Mouse (Mus musculus): ENCODE measurements around the gene Pacsin2. TPM values are rescaled to one million over a fixed set of nuclear protein-coding genes. Genes with fewer than 3 reads are reported as not detected.
"Not testable (repeated sequence)": the region's sequence is repeated elsewhere in the genome, so short reads cannot be mapped to it uniquely, and the experiment has no call there.

The Pacsin2 gene
- polyA plus RNA-seq, 1 experiment from 2014 or later, result 61.0 TPM

DNA sequence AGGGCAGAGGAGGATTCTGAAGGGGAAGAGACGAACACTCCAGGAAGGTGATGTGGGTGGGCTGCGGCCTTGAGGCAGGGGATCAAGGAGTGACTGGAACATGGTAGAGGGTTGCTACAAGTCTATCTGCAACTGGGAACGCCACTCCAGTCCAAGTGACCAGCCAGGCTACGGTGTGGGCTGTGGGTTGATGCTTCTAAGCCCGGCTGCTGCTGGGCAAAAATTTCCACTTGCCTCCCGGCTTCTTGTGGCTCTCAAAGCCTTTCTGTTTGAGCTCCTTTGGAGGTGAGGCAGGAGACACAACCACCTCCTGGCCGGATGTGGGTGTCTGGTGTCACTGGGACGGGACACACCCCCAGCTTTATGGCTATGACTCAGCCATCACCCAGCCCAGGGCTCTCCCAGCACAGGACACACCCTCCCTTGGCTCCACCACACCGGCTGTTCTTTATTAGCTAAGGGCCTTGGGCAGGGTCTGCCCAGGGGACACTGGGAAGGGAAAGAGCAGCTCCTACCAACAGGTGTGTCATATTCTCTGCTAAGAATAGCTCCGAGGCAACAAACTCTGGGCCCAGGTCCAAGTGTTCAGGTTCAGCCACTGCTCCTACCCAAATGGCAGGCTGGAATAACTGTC is 9.5 kb upstream of the Pacsin2 start:
- Histone ChIP-seq H3K36me3 (no peaks in the 10 kb centered on the region), H3K27me3 (ENCODE audit: low read depth, poor library complexity, severe bottlenecking) (no peaks in the 10 kb centered on the region), H3K9me3 (replicated peaks) (no peaks in the 10 kb centered on the region), H3K27ac (peak overlapping the region; percentile 38; the same call in 1 of the 2 replicates), H3K4me3 (no peak overlapping the region), H3K4me1 (peaks cover 27% of the 10 kb centered on the region)
- peak; percentile 57 for DNase-seq (ENCODE audit: low spot score)
- 43% methylated on average over 10 of the region's 10 CpGs for WGBS

DNA sequence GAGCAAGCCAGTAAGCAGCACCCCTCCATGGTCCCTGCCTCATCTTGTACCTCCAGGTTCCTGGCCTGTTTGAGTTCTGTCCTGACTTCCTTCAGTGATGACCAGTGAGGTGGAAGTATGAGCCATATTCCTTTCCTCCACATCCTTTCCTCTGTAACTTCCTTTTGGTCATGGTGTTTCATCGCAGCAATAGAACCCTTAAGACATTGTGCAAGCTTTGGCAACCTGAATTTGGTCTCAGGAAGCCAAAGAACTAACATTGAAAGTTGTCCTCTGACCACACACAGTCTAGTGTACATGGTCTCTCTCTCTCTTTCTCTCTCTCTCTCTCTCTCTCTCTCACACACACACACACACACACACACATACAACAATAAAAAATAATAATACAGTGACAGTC is 8.8 kb upstream of the Pacsin2 start:
- Histone ChIP-seq H3K4me1 (peaks cover 22% of the 10 kb centered on the region), H3K4me3 (no peak overlapping the region), H3K36me3 (no peaks in the 10 kb centered on the region), H3K9me3 (replicated peaks) (no peaks in the 10 kb centered on the region), H3K27me3 (ENCODE audit: low read depth, poor library complexity, severe bottlenecking) (no peaks in the 10 kb centered on the region), H3K27ac (no peak overlapping the region)
- WGBS, result 94% methylated on average over 1 of the region's 1 CpGs
- DNase-seq (ENCODE audit: low spot score), result no peak

DNA sequence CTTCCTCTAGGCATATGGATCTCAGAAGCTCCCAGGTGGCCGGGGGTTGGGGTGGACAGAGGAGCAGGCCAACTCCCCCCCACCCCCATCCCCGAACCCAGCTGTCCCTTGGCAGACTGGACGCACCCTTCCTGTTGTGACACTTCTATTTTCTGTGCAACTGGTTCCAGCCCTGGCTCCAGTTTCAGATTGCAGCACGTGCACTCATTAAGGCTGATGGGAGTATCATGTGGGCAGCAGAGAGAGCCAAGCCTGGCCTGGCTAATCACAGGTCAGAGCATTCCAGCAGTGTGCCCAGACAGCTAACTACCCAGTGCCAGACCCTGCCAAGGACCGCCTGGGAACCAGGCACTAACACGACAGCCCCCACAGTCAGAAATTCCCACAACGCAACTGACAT is 7.1 kb upstream of the Pacsin2 start:
- Histone ChIP-seq H3K27me3 (ENCODE audit: low read depth, poor library complexity, severe bottlenecking) (no peaks in the 10 kb centered on the region), H3K4me3 (no peak overlapping the region), H3K27ac (no peak overlapping the region), H3K4me1 (peaks cover 22% of the 10 kb centered on the region), H3K9me3 (replicated peaks) (no peaks in the 10 kb centered on the region), H3K36me3 (no peaks in the 10 kb centered on the region)
- no peak for DNase-seq (ENCODE audit: low spot score)
- 75% methylated on average over 7 of the region's 7 CpGs for WGBS

DNA sequence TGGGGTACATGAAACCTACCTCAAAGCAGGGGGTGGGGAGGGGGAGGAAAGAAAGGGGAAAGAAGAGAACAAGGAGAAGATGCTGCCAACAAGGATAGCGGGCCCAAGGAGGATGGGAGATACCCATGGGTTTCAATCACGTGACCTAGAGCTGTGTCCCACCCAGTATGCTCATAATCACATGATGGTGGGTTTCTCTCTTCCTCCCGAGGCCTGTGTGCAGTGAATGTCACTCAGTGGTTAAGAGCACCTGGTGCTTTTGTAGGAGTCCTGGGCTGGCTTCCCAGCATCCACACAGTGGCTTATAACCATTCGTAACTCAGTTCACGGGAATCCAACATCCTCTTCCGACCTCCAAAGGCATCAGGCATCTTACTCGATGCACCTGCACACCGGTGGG is 6.0 kb upstream of the Pacsin2 start:
- Histone ChIP-seq H3K4me1 (peaks cover 22% of the 10 kb centered on the region), H3K27me3 (ENCODE audit: low read depth, poor library complexity, severe bottlenecking) (no peaks in the 10 kb centered on the region), H3K27ac (no peak overlapping the region), H3K4me3 (no peak overlapping the region), H3K36me3 (no peaks in the 10 kb centered on the region), H3K9me3 (replicated peaks) (no peaks in the 10 kb centered on the region)
- 83% methylated on average over 8 of the region's 8 CpGs for WGBS
- DNase-seq (ENCODE audit: low spot score), result no peak

DNA sequence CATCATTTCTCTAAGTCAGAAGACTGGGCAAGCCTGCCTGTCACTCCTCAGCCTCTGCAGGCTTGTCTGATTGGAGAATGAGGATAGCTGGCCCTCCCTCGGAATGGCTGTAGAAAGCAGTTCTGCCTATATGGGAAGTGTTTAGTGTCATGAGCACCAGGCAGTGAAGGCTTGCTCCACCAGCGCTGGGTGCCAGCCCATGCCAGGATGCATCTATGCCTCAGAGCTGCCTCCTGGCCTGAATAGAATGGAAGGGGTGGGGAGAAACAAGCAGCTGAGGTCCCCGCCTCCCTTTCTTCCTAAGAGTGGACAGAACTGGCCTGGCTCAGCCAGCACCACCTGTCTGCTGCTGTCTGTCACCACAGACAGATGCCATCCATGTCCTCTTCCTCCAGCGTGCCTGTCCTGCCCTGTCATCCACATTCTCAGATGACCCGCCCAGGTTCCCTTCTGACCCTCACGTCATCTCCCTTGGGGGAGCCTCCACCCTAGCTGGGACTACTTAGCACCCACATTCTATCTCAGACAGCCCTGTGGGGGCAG is 4.9 kb upstream of the Pacsin2 start:
- Histone ChIP-seq H3K27me3 (ENCODE audit: low read depth, poor library complexity, severe bottlenecking) (no peaks in the 10 kb centered on the region), H3K9me3 (replicated peaks) (no peaks in the 10 kb centered on the region), H3K27ac (no peak overlapping the region), H3K36me3 (no peaks in the 10 kb centered on the region), H3K4me1 (peaks cover 16% of the 10 kb centered on the region), H3K4me3 (no peak overlapping the region)
- DNase-seq (ENCODE audit: low spot score), result no peak
- 68% methylated on average over 6 of the region's 6 CpGs for WGBS

DNA sequence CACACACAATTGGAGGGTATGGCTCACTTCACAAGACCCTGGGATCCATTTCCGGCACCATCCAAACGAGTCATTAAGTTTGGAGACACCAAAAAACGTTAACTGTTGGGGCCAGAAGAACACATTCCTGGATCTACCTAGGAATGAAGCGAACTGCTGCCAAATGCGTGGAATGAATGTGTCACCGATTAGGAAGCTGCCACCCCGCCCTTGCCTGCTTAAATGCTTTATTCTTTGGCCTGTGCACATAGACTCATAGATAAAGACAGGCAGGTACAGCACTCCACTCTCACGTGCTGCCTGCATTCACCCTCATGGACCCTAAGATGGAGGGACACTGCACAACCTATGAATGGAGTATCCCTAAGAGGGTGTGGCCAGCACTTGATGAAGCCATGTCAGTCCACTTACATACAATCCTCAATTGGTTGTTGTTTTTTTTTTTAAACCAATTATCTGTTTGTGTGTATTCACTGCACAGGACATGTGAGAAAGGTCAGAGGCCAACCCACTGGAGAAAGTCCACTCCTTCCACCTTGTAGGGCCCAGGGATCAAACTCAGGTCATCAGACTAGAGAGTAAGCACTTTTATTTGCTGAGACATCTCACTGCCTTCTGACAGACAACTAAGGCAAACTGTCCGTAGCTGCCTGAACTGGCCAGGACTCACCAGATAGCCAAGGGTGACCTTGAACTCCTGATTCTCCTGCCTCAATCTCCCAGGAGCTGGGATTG is 3.0 kb upstream of the Pacsin2 start:
- no peak overlapping the region for H3K27ac ChIP-seq
- H3K4me1 ChIP-seq, result peaks cover 23% of the 10 kb centered on the region
- DNase-seq (ENCODE audit: low spot score), result no peak
- H3K4me3 ChIP-seq, result no peak overlapping the region
- WGBS, result 86% methylated on average over 9 of the region's 9 CpGs
- H3K36me3 ChIP-seq, result no peaks in the 10 kb centered on the region
- no peaks in the 10 kb centered on the region for H3K9me3 ChIP-seq (replicated peaks)
- H3K27me3 ChIP-seq (ENCODE audit: low read depth, poor library complexity, severe bottlenecking), result no peaks in the 10 kb centered on the region

DNA sequence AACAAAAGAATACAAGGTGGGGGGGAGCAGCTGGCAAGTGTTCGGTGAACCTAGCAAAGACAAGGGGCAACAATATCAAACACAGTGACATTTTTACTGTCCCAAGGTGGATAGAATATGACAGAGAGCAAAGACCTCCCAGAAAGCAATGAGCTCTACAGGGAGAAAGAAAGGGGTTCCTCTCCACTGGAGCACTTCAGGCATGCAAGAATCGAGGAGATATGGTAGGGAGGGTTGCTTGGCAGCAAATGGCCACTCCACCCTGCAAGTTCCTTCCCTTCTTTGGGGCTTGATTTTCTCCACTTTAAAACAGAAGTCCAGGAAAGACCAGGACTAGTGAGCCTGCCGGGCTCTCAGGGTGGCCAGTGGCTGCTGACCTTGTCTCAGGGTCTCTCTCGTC is 1.9 kb upstream of the Pacsin2 start:
- no peak for DNase-seq (ENCODE audit: low spot score)
- Histone ChIP-seq H3K36me3 (no peaks in the 10 kb centered on the region), H3K4me3 (no peak overlapping the region), H3K9me3 (replicated peaks) (no peaks in the 10 kb centered on the region), H3K27ac (no peak overlapping the region), H3K27me3 (ENCODE audit: low read depth, poor library complexity, severe bottlenecking) (no peaks in the 10 kb centered on the region), H3K4me1 (peaks cover 17% of the 10 kb centered on the region)
- 88% methylated on average over 4 of the region's 4 CpGs for WGBS

DNA sequence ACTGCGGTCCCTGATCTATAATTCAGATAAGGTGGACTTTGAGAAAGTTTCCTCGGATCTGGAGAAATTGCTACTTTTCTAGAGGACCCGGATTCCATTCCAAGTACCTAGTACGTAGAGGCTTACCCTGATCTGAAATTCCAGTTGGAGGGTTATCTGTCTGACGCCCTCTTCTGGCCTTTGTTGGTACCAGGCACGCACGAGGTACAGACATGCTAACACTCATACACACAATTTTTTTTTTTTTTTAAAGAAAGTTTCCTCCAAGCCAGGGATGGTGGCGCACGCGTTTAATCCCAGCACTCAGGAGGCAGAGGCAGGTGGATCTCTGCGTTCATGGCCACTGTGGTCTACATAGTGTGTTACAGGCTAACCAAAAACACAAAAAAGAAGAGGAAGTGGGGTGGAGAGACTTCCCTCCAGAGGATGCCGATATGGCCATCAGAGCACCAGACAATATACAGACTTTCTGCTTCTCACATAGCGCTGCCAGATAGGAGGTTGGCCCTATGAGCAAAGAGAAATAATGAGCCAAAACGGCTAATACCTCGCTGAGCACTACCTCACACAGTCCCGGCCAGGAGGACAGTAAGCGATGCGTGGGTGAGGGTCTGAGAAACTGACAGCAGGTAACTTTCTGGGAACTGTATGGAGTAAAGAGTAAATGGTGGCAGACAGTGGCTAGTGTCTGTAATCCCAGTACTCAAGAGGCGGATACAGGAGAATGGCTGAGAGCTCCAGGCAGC is 672 bp upstream of the Pacsin2 start:
- no peak for DNase-seq (ENCODE audit: low spot score)
- 78% methylated on average over 19 of the region's 19 CpGs for WGBS
- Histone ChIP-seq H3K9me3 (replicated peaks) (no peaks in the 10 kb centered on the region), H3K4me3 (peak overlapping the region; percentile 70), H3K27ac (no peak overlapping the region), H3K27me3 (ENCODE audit: low read depth, poor library complexity, severe bottlenecking) (no peaks in the 10 kb centered on the region), H3K4me1 (peaks cover 16% of the 10 kb centered on the region), H3K36me3 (no peaks in the 10 kb centered on the region)

DNA sequence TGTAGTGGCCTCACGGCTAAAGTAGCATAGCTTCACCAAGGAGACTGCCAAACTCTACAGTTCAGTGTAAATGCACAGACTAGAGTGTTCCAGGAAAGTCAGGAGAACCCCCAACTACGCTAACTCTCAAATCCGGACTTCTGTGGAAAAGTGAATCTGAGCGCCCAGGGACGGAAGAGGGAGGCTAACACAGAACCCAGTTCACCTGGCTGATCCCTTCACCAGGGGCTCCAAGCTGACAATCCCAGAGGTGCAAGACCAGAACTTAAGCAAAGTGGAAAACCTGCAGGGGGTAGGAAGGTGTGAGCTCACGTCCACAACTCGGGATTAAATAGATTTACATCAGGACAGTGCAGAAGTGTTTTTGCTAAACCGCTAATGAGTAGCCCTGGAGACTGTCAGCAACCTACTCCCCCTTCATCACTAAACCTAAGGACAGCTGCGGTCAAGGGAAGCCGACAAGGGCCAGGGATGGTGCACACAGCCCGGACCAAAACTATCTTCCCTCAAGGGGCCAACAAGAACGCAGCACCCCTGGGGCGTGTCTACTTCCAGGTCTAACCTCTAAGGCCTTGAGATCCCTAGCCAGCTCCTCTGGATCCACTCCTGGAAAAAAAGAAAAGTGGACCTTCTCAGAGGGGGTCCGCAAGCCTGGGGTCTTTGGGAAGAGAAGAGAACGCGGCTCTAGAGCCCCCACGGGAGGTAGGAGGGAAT is 880 bp downstream of the Pacsin2 start:
- Histone ChIP-seq H3K27me3 (ENCODE audit: low read depth, poor library complexity, severe bottlenecking) (no peaks in the 10 kb centered on the region), H3K9me3 (replicated peaks) (no peaks in the 10 kb centered on the region), H3K27ac (peak overlapping the region; percentile 89), H3K4me1 (peaks cover 16% of the 10 kb centered on the region), H3K36me3 (no peaks in the 10 kb centered on the region), H3K4me3 (peak overlapping the region; percentile 70)
- WGBS, result 7% methylated on average over 17 of the region's 17 CpGs
- DNase-seq (ENCODE audit: low spot score), result no peak

DNA sequence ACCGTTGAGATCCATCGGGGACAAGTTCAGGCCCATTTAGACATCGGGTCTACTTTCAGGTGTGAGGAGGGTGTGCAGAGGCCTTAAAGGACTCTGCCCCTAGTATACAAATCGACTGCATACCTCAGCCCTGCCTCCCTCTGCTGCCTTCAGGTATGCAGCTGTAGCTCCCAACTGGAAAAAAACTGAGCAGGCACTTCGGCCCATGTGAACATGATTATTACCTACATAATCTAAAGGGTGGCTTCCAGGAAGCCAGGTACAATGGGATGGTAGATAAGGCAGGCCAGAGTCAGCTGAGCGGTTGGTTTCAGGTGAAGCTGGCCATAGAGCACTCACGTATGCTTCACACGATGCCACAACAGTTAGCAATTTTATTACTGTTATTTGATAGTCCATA is 2.1 kb downstream of the Pacsin2 start:
- H3K27me3 ChIP-seq (ENCODE audit: low read depth, poor library complexity, severe bottlenecking); DNase-seq (ENCODE audit: low spot score); H3K4me3 ChIP-seq; H3K9me3 ChIP-seq (replicated peaks); H3K27ac ChIP-seq; H3K36me3 ChIP-seq: not testable (repeated sequence)
- WGBS, result 91% methylated on average over 8 of the region's 8 CpGs
- H3K4me1 ChIP-seq, result peaks cover 16% of the 10 kb centered on the region

DNA sequence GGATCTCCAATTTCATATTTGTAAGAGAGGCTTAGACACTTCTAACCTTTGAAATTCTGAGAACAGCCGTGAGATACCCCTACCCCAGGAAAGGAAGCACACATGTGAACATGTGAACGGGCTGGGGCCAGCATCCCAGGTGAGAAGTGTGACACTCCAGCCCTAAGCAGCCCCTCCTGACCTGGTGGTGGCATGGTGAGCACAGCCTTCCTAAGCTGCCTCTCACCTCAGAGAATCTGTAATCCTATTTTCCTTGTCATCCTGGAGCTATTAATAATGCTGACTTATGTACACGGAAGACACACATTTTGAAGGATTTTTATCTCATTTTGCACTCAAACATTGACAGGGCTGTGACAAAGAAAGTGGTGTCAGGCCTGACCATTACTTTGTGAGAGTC is 3.5 kb downstream of the Pacsin2 start:
- no peaks in the 10 kb centered on the region for H3K9me3 ChIP-seq (replicated peaks)

DNA sequence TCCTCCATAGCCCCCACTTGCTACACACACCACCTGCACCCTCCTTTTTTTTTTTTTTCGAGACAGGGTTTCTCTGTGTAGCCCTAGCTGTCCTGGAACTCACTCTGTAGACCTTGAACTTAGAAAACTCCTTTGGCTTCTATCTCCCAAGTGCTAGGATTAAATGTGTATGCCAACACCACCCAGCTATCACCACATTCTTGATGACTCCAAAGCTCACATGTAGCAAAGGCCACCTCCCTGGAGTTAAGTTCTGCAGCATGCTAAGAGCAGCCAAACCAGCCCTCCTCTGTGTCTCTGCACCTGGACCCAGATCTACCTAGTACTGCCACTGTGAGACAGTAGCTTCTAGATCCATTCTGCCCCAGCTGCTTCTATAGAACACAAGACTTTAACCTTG is 6.9 kb downstream of the Pacsin2 start:
- Histone ChIP-seq H3K4me3 (no peak overlapping the region), H3K4me1 (peaks cover 8% of the 10 kb centered on the region), H3K27ac (no peak overlapping the region), H3K27me3 (ENCODE audit: low read depth, poor library complexity, severe bottlenecking) (no peaks in the 10 kb centered on the region), H3K36me3 (no peaks in the 10 kb centered on the region), H3K9me3 (replicated peaks) (no peaks in the 10 kb centered on the region)
- 89% methylated on average over 1 of the region's 1 CpGs for WGBS
- no peak for DNase-seq (ENCODE audit: low spot score)

More for the DNA sequence above, 3.5 kb downstream of the Pacsin2 start:
- H3K4me1 ChIP-seq, result peaks cover 16% of the 10 kb centered on the region
- no peaks in the 10 kb centered on the region for H3K27me3 ChIP-seq (ENCODE audit: low read depth, poor library complexity, severe bottlenecking)
- no peak for DNase-seq (ENCODE audit: low spot score)
- no peaks in the 10 kb centered on the region for H3K36me3 ChIP-seq
- H3K4me3 ChIP-seq, result no peak overlapping the region
- WGBS, result 86% methylated on average over 3 of the region's 3 CpGs
- H3K27ac ChIP-seq, result no peak overlapping the region

Data from limb, embryonic 10.5 days (tissue).